In the genomic region with DNA sequence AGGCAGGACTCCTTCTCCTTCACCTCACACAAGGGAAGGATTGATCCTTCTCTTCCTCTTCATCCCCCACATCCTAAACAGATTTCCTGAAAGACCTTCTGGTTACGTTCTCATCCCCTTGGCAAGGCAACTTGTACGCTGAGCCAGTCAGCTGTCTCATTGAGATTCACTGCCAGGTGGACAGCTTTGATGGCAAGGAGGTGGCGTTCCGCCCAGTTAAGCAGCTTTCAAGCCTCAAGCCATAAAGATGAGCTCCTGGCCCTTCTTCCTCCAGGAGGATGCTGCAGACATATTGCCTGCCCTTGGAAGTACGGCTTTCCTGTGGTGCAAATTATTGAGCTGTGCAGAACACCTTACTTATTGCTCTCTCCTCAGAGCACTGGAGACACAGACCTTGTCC, we compare ENCODE assay signal across 16 mouse cellular contexts.
DNase-seq lines count a peak whose midpoint lies in the region; ATAC-seq lines count a peak whose summit lies in the region.
"Had no signal": no experiment of that assay in that cellular context is flagged by ENCODE, and none has a peak within 500 bp of the region (broad histone marks: within the 10 kb centered on the region; RNA-seq: fewer than 3 reads in every experiment).

No protein-coding gene starts in this region.

- peak; percentile 94 for ATAC-seq in hindbrain, embryonic 16.5 days
- no peak for ATAC-seq in hindbrain, embryonic 13.5 days (ENCODE audit: low FRiP score)

- H3K4me2 ChIP-seq in hindbrain, embryonic 16.5 days (ENCODE audit: low read length): no peak overlapping the region
- H3K4me2 ChIP-seq in hindbrain, embryonic 13.5 days: no peak overlapping the region
- H3K4me2 ChIP-seq: liver, embryonic 15.5 days had no signal

- H3K4me3 ChIP-seq in hindbrain, embryonic 16.5 days (ENCODE audit: low read length): no peak overlapping the region
- no peak overlapping the region for H3K4me3 ChIP-seq in hindbrain, embryonic 13.5 days
- H3K4me3 ChIP-seq: erythroblast, embryonic 14.5 days; left cerebral cortex, adult 2 months; liver, embryonic 15.5 days had no signal

- H3K27ac ChIP-seq in hindbrain, embryonic 16.5 days (ENCODE audit: low read depth, low read length): no peak overlapping the region
- H3K27ac ChIP-seq in hindbrain, embryonic 13.5 days: no peak overlapping the region
- H3K27ac ChIP-seq: left cerebral cortex, adult 2 months; liver, embryonic 15.5 days; stomach, postnatal 0 days had no signal

- 59% methylated on average over 5 of the region's 5 CpGs for WGBS in hindbrain, embryonic 16.5 days
- WGBS in hindbrain, embryonic 13.5 days: 79% methylated on average over 5 of the region's 5 CpGs

- no peaks in the 10 kb centered on the region for H3K36me3 ChIP-seq in hindbrain, embryonic 16.5 days (ENCODE audit: control insufficient read depth, insufficient read depth, low read length)
- H3K36me3 ChIP-seq in hindbrain, embryonic 13.5 days: no peaks in the 10 kb centered on the region
- H3K36me3 ChIP-seq: liver, embryonic 15.5 days had no signal

- no peaks in the 10 kb centered on the region for H3K9me3 ChIP-seq in hindbrain, embryonic 16.5 days (ENCODE audit: control insufficient read depth, low read length)
- H3K9me3 ChIP-seq in hindbrain, embryonic 13.5 days: no peaks in the 10 kb centered on the region
- H3K9me3 ChIP-seq: liver, embryonic 15.5 days had no signal

- peak; percentile 50 for DNase-seq in brain, embryonic 18.5 days (ENCODE audit: low read depth, low spot score)
- peak; percentile 98 for DNase-seq in cerebellum, postnatal 10 days
- peak; percentile 49 to 51 for DNase-seq in gastrocnemius, postnatal 36 days
- no peak for DNase-seq in Muller cell, postnatal 12 days (ENCODE audit: inconsistent ontology term)
- no peak for DNase-seq in spleen, adult 18-20 months
- no peak for DNase-seq in thymus, postnatal 0 days (ENCODE audit: low spot score)
- DNase-seq: adrenal gland, adult 2 months; heart, postnatal 14 days; kidney, adult 8-10 months; right cerebral cortex, postnatal 14 days had no signal

- H3K27me3 ChIP-seq in hindbrain, embryonic 16.5 days (replicated peaks; ENCODE audit: control insufficient read depth, insufficient read depth, low read length): no peaks in the 10 kb centered on the region
- H3K27me3 ChIP-seq in hindbrain, embryonic 13.5 days: no peaks in the 10 kb centered on the region
- H3K27me3 ChIP-seq: liver, embryonic 15.5 days had no signal

- H3K4me1 ChIP-seq in hindbrain, embryonic 16.5 days (ENCODE audit: control insufficient read depth, insufficient read depth, low read depth, low read length): no peaks in the 10 kb centered on the region
- H3K4me1 ChIP-seq in hindbrain, embryonic 13.5 days (replicated peaks): no peaks in the 10 kb centered on the region
- H3K4me1 ChIP-seq: liver, embryonic 15.5 days had no signal

- H3K9ac ChIP-seq in hindbrain, embryonic 16.5 days (ENCODE audit: low read depth, low read length): no peak overlapping the region
- H3K9ac ChIP-seq in hindbrain, embryonic 13.5 days: no peak overlapping the region
- H3K9ac ChIP-seq: liver, embryonic 15.5 days had no signal

- intact Hi-C loops in gastrocnemius, postnatal 36 days (cut with DNase I): no loop called here

Comparison
In these comparisons a context has a peak if more than half of its experiments do, and no peak if none do; other contexts are left out.
1. DNase-seq: peak in brain, embryonic 18.5 days (single experiment), cerebellum, postnatal 10 days (2 of 2) and gastrocnemius, postnatal 36 days (2 of 2); none in Muller cell, postnatal 12 days (single experiment), spleen, adult 18-20 months (0 of 2) and thymus, postnatal 0 days (single experiment).